Mouse (Mus musculus) adrenal gland, postnatal 4 days (tissue): ENCODE data around the gene 4933417A18Rik. TPM values are rescaled to one million over a fixed set of nuclear protein-coding genes. Genes with fewer than 3 reads are reported as not detected.
"Not testable (repeated sequence)": the region's sequence is repeated elsewhere in the genome, so short reads cannot be mapped to it uniquely, and the experiment has no call there.

ENCODE experiments used
- DNase-seq, 2 experiments: peaks; one replicate each; pipeline ENCODE4 v3.0.0; 2021 to 2022; ENCODE audit warnings: low spot score in 2 of 2, mixed read lengths in 2 of 2
- long read RNA-seq, 2 experiments: library from polyadenylated mRNA; stranded (forward); transcript quantifications; one replicate each; pipeline ENCODE4 v2.0.0; 2021
- total RNA-seq, 2 experiments: library from RNA; stranded (reverse); gene quantifications; 2 replicates each; pipeline ENCODE4 v1.2.3; 2021

4933417A18Rik gene
- total RNA-seq = not detected
- long read RNA-seq, experiment 1 = 0 reads
- long read RNA-seq, experiment 2 = 0 reads

- no peak for DNase-seq
Measured at GRCm38 (mm10) chr13:34924210-34924609, at the start of gene 4933417A18Rik, which contains the start of gene Fam217a. Gene 4933417A18Rik, plus strand, starts transcription at chr13:34924409. Gene Fam217a, minus strand, starts transcription at chr13:34924310.

- not testable (repeated sequence) for DNase-seq
Measured at GRCm38 (mm10) chr13:34874736-34875135, 49.5 kb upstream of the 4933417A18Rik start.

- DNase-seq = peak; percentile 82 to 88
Measured at GRCm38 (mm10) chr13:34875166-34875710, 49.0 kb upstream of the 4933417A18Rik start, which contains the start of gene Prpf4b. Gene Prpf4b, plus strand, starts transcription at chr13:34875302.

- DNase-seq = no peak
Measured at GRCm38 (mm10) chr13:34875741-34876445, 48.3 kb upstream of the 4933417A18Rik start.

- DNase-seq = no peak
Measured at GRCm38 (mm10) chr13:34876481-34876880, 47.7 kb upstream of the 4933417A18Rik start.

GRCm38 (mm10) chr13:34892871-34893270, 31.3 kb upstream of the 4933417A18Rik start:
- DNase-seq = no peak

- no peak for DNase-seq
Measured at GRCm38 (mm10) chr13:34914614-34915013, 9.6 kb upstream of the 4933417A18Rik start.

- DNase-seq = no peak
Measured at GRCm38 (mm10) chr13:34916520-34917167, 7.6 kb upstream of the 4933417A18Rik start.

GRCm38 (mm10) chr13:34934931-34935644, 10.9 kb downstream of the 4933417A18Rik start:
- DNase-seq = no peak

- DNase-seq = no peak
Measured at GRCm38 (mm10) chr13:34942370-34942769, 18.2 kb downstream of the 4933417A18Rik start.

GRCm38 (mm10) chr13:34951437-34951836, 27.2 kb downstream of the 4933417A18Rik start:
- not testable (repeated sequence) for DNase-seq

- no peak for DNase-seq
Measured at GRCm38 (mm10) chr13:34956901-34957300, 32.7 kb downstream of the 4933417A18Rik start.

GRCm38 (mm10) chr13:34958158-34958557, 33.9 kb downstream of the 4933417A18Rik start:
- not testable (repeated sequence) for DNase-seq

GRCm38 (mm10) chr13:34960996-34961770, 37.0 kb downstream of the 4933417A18Rik start:
- DNase-seq = no peak

GRCm38 (mm10) chr13:34963511-34964397, 39.5 kb downstream of the 4933417A18Rik start, which contains the start of gene Eci3:
Gene Eci3, minus strand, starts transcription at chr13:34963810.
- DNase-seq = no peak

- no peak for DNase-seq
Measured at GRCm38 (mm10) chr13:34964419-34964818, 40.2 kb downstream of the 4933417A18Rik start.

- no peak for DNase-seq
Measured at GRCm38 (mm10) chr13:34964866-34965265, 40.7 kb downstream of the 4933417A18Rik start.

GRCm38 (mm10) chr13:34965647-34966046, 41.4 kb downstream of the 4933417A18Rik start:
- not testable (repeated sequence) for DNase-seq

GRCm38 (mm10) chr13:34972456-34972855, 48.2 kb downstream of the 4933417A18Rik start:
- not testable (repeated sequence) for DNase-seq
